Mouse (Mus musculus) gastrocnemius, postnatal 10 days (tissue): ENCODE measurements around the gene Rgs17. TPM values are rescaled to one million over a fixed set of nuclear protein-coding genes. Genes with fewer than 3 reads are reported as not detected.
"Not testable (repeated sequence)": the region's sequence is repeated elsewhere in the genome, so short reads cannot be mapped to it uniquely, and the experiment has no call there.

Experiments
- DNase-seq: peaks from one replicate; pipeline ENCODE4 v3.0.0; 2021; ENCODE audit warnings: mixed read lengths
- long read RNA-seq, 2 experiments: library from polyadenylated mRNA; stranded (forward); transcript quantifications; one replicate each; pipeline ENCODE4 v2.0.0; 2021
- total RNA-seq, 2 experiments: library from RNA; stranded (reverse); gene quantifications; 2 replicates each; pipeline ENCODE4 v1.2.3; 2021

The Rgs17 gene
- under 1 TPM; 0.23 to 0.63 TPM for total RNA-seq
- long read RNA-seq, experiment 1: 0 reads
- long read RNA-seq, experiment 2: 0 reads

- peak; percentile 21 for DNase-seq
Measured at GRCm38 (mm10) chr10:5922294-5922828, at the start of gene Rgs17. Gene Rgs17 (minus strand): TSS chr10:5922400.

- no peak for DNase-seq
Measured at GRCm38 (mm10) chr10:5967655-5968054, 45.5 kb upstream of the Rgs17 start.

- not testable (repeated sequence) for DNase-seq
Measured at GRCm38 (mm10) chr10:5953787-5954186, 31.6 kb upstream of the Rgs17 start.

DNA sequence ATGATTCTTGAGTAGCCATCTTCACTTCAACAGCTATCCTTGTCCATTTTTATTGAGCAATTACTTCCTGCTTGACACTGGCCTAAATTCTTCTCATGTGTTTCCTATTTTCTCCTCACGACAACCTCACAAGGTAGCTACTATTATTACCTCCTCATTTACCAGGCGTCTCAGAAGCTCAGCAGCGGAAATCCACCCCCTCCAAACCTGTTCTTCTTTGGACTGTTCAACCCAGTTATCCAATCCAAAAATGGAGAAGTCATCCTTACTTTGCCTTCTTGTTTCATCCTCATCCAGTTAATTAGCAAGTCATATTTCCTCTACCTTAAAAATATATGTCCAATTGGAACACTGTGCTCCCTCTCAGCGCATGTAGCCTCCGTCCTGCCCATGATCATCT is 2.1 kb upstream of the Rgs17 start:
- DNase-seq: no peak

- no peak for DNase-seq
Measured at GRCm38 (mm10) chr10:5923096-5923495, 896 bp upstream of the Rgs17 start.

- DNase-seq: peak; percentile 12
Measured at GRCm38 (mm10) chr10:5921771-5922170, 429 bp downstream of the Rgs17 start.

DNA sequence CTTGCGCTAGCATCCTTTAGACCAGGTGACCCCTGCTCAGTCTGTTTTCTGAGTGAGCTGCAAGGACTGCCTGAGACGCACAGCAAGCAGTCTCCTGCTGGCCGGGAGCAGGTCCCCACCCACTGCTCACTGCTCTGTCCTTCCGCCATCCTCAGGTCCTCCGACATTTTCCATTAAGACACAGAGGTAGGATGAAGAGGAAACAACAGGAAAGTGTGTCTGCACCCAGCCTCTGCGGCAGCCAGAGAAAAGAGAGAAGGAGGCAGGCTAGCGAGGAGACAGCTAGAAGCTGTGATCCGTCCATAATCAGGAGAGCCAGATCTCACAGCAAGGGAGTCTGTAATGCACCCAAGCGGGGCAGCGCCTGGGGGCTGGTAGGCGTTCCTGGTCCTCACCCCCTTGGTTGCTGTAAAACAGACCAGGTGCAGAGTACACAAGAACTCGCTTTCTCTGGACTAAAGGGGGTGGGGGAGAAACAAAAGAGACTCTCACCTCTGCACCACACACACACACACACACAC is 1.1 kb downstream of the Rgs17 start:
- no peak for DNase-seq

GRCm38 (mm10) chr10:5904399-5904798 is 17.8 kb downstream of the Rgs17 start:
- no peak for DNase-seq

- DNase-seq: no peak
Measured at GRCm38 (mm10) chr10:5901777-5902176, 20.4 kb downstream of the Rgs17 start.

DNA sequence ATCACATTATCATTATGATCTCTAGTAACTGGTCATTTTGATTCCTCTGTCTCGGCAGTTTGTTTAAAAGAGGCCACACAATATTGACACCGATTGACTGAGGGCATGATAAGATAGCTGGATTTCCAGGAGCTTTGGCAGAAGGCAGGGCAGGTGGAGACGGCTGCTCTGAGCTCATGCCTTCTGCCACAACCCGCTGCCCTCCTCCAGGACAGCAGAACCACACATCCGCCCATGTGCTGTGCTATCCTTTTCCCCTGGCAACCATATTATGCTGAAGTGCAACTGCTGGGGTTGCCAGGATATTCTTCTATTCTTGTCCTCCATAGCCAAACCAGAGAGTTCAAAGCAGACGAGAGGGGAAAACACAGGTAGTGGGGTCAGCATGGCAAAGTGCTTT is 21.5 kb downstream of the Rgs17 start:
- no peak for DNase-seq

- DNase-seq: no peak
Measured at GRCm38 (mm10) chr10:5877106-5877505, 45.1 kb downstream of the Rgs17 start.

GRCm38 (mm10) chr10:5871081-5871480 is 51.1 kb downstream of the Rgs17 start:
- no peak for DNase-seq

DNA sequence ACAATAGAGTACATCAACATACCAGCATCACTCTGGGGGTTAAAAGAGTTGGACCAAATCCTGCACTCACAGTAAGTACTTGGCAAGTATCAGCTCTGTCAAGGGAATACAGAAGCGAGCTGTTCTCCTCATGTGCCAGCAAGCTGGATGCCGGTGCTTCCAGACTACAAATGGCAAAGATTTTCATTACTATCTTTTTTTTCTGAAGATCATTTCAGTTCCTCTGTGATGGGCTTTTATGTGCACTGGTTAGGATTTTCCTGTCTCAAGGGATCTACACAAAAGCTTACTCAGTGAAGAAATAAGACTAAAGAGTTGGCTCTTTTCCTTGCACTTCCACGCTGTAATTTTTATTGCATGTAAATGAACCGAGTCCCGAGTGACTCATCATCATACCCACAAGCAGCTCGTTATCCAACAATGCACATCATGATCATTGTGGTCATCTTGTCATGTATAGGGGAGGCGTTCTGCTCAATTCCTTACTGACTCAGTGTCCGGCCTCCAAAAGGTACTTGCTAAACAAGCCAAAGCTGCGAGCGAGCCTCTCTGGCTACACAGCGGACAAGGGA is 54.1 kb downstream of the Rgs17 start:
- DNase-seq: no peak

DNA sequence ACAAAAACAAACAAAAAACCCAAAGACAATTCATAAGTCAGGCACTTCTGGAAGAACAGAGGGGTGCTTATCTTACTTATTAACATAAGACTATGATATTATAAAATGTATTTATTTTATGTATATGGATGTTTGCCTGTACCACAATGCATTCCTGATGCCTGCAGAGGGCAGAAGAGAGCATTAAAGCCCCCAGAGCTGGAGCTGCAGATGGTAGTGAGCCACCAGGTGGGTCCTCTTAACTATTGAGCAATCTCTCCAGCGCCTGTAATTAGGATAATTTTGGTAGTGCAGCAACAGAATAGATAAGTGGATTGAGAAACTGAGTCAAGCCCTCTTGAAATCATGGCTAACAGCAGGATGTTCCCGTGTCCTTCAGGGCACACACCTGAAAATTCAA is 56.2 kb downstream of the Rgs17 start:
- no peak for DNase-seq

DNA sequence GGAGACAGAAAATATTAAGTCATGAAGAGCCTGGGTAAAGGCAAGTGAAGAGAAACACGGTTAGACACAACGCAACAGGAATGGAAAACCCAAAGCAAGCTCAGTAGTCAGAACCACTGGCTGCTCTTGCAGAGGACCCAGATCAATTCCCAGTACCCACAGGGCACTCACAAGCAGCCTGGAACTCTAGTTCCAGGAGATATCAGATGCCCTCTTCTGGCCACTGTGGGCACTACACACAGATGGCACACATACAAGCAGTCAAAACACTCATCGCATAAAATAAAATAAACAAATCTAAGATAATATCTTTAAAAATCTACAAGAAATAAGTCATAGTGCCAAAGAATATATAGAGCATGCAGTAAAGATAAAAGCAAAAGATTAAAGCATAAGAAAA is 59.5 kb downstream of the Rgs17 start:
- DNase-seq: no peak

DNA sequence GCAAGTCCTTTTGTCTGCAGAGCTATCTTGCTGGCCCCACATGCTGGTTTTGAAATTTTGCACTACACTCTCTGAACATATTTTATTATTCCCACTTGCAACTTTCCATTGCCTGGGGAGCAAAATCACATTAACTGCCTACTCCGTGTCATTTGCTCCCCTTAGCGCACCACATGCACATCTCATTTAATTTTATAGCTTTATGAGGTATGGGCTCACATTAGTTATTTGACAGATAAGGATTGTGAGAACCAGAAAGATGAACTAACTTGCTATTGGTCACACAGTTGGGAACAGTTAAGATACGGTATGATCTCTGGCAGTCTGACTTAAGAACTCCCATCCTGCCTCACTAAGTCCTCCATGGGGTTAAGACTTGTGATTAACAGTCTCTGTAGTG is 61.4 kb downstream of the Rgs17 start:
- DNase-seq: no peak

- no peak for DNase-seq
Measured at GRCm38 (mm10) chr10:5859729-5860128, 62.5 kb downstream of the Rgs17 start.

- no peak for DNase-seq
Measured at GRCm38 (mm10) chr10:5857996-5858549, 64.1 kb downstream of the Rgs17 start.

DNA sequence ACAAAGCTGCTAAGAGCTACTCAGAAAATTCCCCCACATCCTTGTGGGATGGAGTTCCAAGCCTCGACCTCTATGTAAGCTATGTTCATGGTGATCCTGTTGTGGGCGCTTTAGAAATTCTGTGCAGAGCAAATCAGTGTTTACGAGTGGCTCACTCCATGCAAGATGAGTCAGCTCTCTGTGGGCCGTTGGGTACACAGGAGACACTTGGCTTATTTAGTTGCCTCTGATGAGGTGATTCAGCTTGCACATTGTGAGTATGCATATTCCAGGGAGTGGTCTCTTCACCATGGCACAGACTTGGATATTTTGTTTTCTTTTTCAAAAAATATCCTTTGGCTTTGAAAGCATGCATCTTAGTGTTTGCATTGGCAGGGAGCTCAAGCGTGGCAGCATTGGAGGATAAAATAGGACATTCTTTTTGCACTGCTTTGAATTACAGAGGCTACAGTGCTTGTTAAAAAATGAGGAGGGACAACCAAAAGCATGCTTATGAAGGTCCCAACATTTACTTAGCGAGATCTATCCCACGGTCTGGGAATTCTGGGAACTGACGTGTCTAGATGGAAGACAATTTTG is 68.8 kb downstream of the Rgs17 start:
- no peak for DNase-seq

DNA sequence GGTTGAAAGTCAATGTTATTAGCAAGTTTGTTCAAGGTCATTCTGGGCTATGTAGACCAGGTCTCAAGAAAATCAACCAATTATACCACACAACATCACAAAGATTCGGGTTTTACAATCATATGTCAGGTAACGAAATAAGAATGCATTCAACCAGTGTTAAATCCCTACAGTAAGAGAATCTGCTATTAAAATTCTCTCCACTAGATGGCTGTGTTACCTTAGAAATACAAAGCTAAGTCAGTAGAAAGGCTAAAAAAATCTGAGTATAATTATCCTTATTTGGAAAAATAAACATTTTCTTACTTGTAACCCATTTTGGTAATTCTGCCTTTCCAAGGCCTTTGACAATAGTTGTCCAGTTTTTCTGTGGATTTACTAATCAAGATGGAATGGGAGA is 75.3 kb downstream of the Rgs17 start:
- no peak for DNase-seq

- peak; percentile 29 for DNase-seq
Measured at GRCm38 (mm10) chr10:5841369-5841768, 80.8 kb downstream of the Rgs17 start.

DNA sequence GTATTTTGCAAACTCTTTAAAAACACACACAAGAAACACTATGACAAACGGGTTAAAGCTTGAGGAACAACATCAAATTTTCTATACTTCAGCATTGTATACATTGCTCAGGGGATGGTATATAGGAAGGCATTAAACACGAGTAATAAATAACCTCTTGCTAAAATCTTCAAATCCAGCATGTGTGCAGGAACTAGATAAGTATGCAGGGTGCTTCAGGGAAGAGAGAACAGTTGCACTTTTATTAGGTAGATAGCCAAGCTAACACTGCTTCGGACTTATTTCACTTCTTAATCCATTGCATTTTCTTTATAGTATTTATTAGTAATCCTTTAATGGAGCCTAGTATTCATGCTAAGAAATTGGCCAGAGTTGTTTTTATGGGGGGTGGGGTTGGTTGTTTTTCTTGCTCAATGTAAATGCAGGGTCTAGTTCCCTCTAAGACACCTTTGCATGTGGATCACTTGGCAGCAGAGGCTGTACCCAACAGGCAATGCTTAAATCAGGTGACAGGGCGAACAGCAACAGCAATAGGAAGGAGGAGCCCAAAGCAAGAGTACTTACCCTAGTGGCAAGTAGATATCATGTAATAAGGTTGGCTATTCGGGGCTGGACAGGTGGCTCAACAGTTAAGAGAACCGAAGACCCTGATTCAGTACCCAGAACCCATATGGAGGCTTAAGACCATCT is 95.7 kb downstream of the Rgs17 start:
- DNase-seq: no peak

GRCm38 (mm10) chr10:5824779-5825178 is 97.4 kb downstream of the Rgs17 start:
- no peak for DNase-seq
